Mouse (Mus musculus): ENCODE data around the gene Tfap4. TPM values are rescaled to one million over a fixed set of nuclear protein-coding genes. Genes with fewer than 3 reads are reported as not detected.

The Tfap4 gene
- polyA plus RNA-seq, 1 experiment from 2014 or later = 27.2 TPM

Other genes starting within 250 kb of the Tfap4 start
- gene Adcy9, start 139.4 kb downstream of the Tfap4 start, polyA plus RNA-seq (2014; fragmentation: Nextera tagmentation; extraction: Ambion mirVana) = 0.67 and 0.75 TPM in 2 replicates
- 26.6 and 32.7 TPM in 2 replicates for gene Srl, start 18.0 kb downstream of the Tfap4 start, polyA plus RNA-seq (2014; fragmentation: Nextera tagmentation; extraction: Ambion mirVana)
- 19.9 and 21.2 TPM in 2 replicates for gene Glis2, start 34.9 kb upstream of the Tfap4 start, polyA plus RNA-seq (2014; fragmentation: Nextera tagmentation; extraction: Ambion mirVana)
- gene Pam16, start 65.1 kb upstream of the Tfap4 start, polyA plus RNA-seq (2014; fragmentation: Nextera tagmentation; extraction: Ambion mirVana) = 103 and 105 TPM in 2 replicates
- gene Vasn, start 80.1 kb upstream of the Tfap4 start, polyA plus RNA-seq (2014; fragmentation: Nextera tagmentation; extraction: Ambion mirVana) = 10.9 and 14.1 TPM in 2 replicates
- gene Dnaja3, start 80.1 kb upstream of the Tfap4 start, polyA plus RNA-seq (2014; fragmentation: Nextera tagmentation; extraction: Ambion mirVana) = 56.9 and 58.3 TPM in 2 replicates
- 12.2 and 12.8 TPM in 2 replicates for gene Coro7, start 119.9 kb upstream of the Tfap4 start, polyA plus RNA-seq (2014; fragmentation: Nextera tagmentation; extraction: Ambion mirVana)
- 190 and 192 TPM in 2 replicates for gene Nmral1, start 159.5 kb upstream of the Tfap4 start, polyA plus RNA-seq (2014; fragmentation: Nextera tagmentation; extraction: Ambion mirVana)
- 110 and 114 TPM in 2 replicates for gene Hmox2, start 166.5 kb upstream of the Tfap4 start, polyA plus RNA-seq (2014; fragmentation: Nextera tagmentation; extraction: Ambion mirVana)
- 76.1 and 80.8 TPM in 2 replicates for gene Cdip1, start 230.4 kb upstream of the Tfap4 start, polyA plus RNA-seq (2014; fragmentation: Nextera tagmentation; extraction: Ambion mirVana)

Measured in embryonic facial prominence, embryonic 11.5 days (tissue).